Mouse (Mus musculus) hindbrain, embryonic 11.5 days (tissue): ENCODE results near the gene Parvg. TPM values are rescaled to one million over a fixed set of nuclear protein-coding genes. Genes with fewer than 3 reads are reported as not detected.

ENCODE experiments used
- ATAC-seq: fragments of 200-750 bp; cut with Nextera tagmentation; 2 replicates; pipeline ENCODE4 v1.8.0; 2017; ENCODE audit warnings: mild to moderate bottlenecking, moderate TSS enrichment, moderate library complexity; ENCODE audit not compliant: low FRiP score
- DNase-seq: peaks from one replicate; pipeline ENCODE4 v3.0.0-alpha.2; 2015; ENCODE audit warnings: low spot score
- H3K27ac ChIP-seq: fragments of 300-500 bp; sonication (generic); 2 replicates; pipeline ENCODE4 v1.5.1; 2014; ENCODE audit warnings: mild to moderate bottlenecking, low read depth, low read length
- H3K27me3 ChIP-seq: fragments of 300-500 bp; sonication (generic); 2 replicates; pipeline ENCODE4 v1.6.1; 2014; ENCODE audit warnings: mild to moderate bottlenecking, low read length, moderate library complexity, mixed read lengths; ENCODE audit not compliant: control insufficient read depth, insufficient read depth
- H3K36me3 ChIP-seq: fragments of 300-500 bp; sonication (generic); 2 replicates; pipeline ENCODE4 v1.6.1; 2014; ENCODE audit warnings: mild to moderate bottlenecking, low read length, moderate library complexity, mixed read lengths; ENCODE audit not compliant: control insufficient read depth, insufficient read depth
- H3K4me1 ChIP-seq: fragments of 300-500 bp; sonication (generic); replicated peaks from 2 replicates; pipeline ENCODE4 v1.6.1; 2014; ENCODE audit warnings: low read length, mixed read lengths; ENCODE audit not compliant: control insufficient read depth, insufficient read depth
- H3K4me2 ChIP-seq: fragments of 300-500 bp; sonication (generic); replicated peaks from 2 replicates; pipeline ENCODE4 v1.6.1; 2014; ENCODE audit warnings: mild to moderate bottlenecking, low read depth, low read length
- H3K4me3 ChIP-seq: fragments of 300-500 bp; sonication (generic); 2 replicates; pipeline ENCODE4 v1.5.1; 2014; ENCODE audit warnings: low read depth, low read length
- H3K9ac ChIP-seq: fragments of 300-500 bp; sonication (generic); 2 replicates; pipeline ENCODE4 v1.6.1; 2014; ENCODE audit warnings: low read depth, low read length
- H3K9me3 ChIP-seq: fragments of 300-500 bp; sonication (generic); 2 replicates; pipeline ENCODE4 v1.6.1; 2016; ENCODE audit warnings: low read length; ENCODE audit not compliant: control insufficient read depth
- WGBS: fragments of 180-500 bp; shearing (Covaris S2); extraction: QIAGEN DNeasy Blood & Tissue Kit; methylation state at CpG from one replicate; pipeline ENCODE4 v1.1.7; 2014; 5-methylcytosine and 5-hydroxymethylcytosine counted together
- polyA plus RNA-seq: library from polyadenylated mRNA; unstranded; fragments of >200 nt; fragmentation: Nextera tagmentation; extraction: Ambion mirVana; gene quantifications from 2 replicates; pipeline ENCODE4 v1.2.1, GENCODE M21; 2014

Gene Parvg
- polyA plus RNA-seq, 1 experiment from 2014 or later, result 0.62 TPM

DNA sequence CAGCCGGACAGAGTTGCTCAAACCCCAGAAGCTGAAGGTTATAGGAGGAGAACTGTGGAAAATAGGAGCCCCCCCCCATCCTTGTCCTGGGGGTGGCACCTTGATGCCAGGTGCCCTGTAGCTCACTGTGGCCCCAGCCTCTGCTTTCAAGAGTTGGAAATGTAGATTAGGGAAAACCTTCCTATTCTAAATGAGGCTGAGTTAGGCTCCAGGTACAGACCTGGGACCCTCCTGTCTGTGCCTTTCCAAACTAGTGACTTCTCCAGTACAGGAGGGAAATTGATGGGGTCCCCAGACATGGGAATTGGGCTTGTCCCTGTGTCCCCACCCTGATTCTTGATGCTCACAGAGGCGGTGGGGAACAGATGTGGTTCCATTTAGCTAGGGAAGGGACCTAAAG, 23.2 kb upstream of the Parvg start:
- Histone ChIP-seq H3K36me3 (no peaks in the 10 kb centered on the region), H3K9ac (no peak overlapping the region), H3K27me3 (no peaks in the 10 kb centered on the region), H3K4me2 (no peak overlapping the region), H3K4me3 (no peak overlapping the region), H3K27ac (peak overlapping the region; percentile 90), H3K9me3 (no peaks in the 10 kb centered on the region), H3K4me1 (peaks cover 52% of the 10 kb centered on the region)
- DNase-seq (peak; percentile 24), ATAC-seq (no peak)
- WGBS, result 47% methylated on average over 2 of the region's 2 CpGs

DNA sequence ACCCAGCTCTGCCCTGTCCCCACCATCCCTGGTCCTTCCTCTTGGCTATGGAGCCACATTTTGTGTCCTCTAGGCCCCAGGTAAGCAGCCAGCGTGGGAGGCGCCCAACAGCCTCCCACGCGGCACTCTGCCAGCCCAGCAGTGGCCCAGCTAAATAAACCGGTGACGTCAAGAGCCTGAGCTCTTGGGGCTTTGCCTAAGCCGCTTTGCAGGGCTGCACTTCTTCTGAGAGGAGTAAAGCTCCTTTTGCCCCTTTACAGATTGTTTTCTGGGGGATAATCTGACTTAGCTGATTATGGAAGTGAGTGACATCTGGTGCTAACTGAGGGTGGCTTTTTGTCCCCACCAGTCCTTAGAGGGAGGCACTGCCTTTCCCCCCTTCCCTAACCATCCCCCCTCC, 22.8 kb upstream of the Parvg start:
- H3K4me2 ChIP-seq, result no peak overlapping the region
- DNase-seq, result peak; percentile 46
- no peak overlapping the region for H3K9ac ChIP-seq
- no peaks in the 10 kb centered on the region for H3K9me3 ChIP-seq
- H3K36me3 ChIP-seq, result no peaks in the 10 kb centered on the region
- peaks cover 52% of the 10 kb centered on the region for H3K4me1 ChIP-seq
- WGBS, result 11% methylated on average over 7 of the region's 7 CpGs
- no peaks in the 10 kb centered on the region for H3K27me3 ChIP-seq
- H3K27ac ChIP-seq, result peak overlapping the region; percentile 66; the same call in 1 of the 2 replicates
- no peak for ATAC-seq
- H3K4me3 ChIP-seq, result no peak overlapping the region

DNA sequence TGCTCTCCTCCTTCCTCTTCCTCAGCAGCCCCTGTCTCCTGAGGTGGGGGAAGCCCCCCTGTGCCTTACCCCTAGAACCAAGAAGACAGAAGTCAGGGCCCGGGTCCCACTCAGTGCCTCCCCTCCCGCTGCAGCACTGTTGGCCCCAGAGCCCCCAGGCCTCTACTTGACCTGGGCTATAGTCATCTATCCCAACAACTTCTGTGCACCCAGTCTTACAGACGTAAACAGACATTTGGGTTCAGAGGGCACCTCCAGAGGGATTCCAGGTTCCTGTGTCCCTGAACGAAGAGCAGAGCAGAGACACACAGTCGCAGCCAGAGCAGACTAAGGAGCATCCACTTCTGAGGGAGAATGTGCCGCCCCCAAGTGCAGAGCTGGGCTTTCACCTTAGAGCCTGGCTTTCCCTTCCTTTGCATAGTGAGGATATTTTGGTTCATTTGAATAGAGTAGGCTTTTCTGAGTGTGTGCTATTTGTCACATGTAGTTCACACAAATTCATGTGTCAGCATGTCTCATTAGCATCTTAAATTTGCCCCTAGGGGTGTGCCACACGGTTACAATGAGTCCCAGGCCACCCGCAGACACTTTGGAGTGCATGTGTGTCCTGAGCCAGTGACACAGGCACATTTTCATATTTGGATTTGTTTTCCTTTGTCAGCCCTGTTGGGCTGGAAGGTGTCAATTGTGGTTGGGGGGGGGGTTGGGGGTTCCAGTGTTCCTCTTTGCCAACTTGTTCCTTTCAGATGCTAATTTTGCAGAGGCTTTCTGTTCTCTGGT, 22.0 kb upstream of the Parvg start:
- DNase-seq (peak; percentile 51), ATAC-seq (no peak)
- no peaks in the 10 kb centered on the region for H3K9me3 ChIP-seq
- no peak overlapping the region for H3K9ac ChIP-seq
- H3K27ac ChIP-seq, result peak overlapping the region; percentile 66
- no peak overlapping the region for H3K4me3 ChIP-seq
- H3K4me2 ChIP-seq, result no peak overlapping the region
- WGBS, result 14% methylated on average over 8 of the region's 8 CpGs
- no peaks in the 10 kb centered on the region for H3K36me3 ChIP-seq
- H3K4me1 ChIP-seq, result peaks cover 50% of the 10 kb centered on the region
- no peaks in the 10 kb centered on the region for H3K27me3 ChIP-seq

GRCm38 (mm10) chr15:84303264-84303663, 20.6 kb upstream of the Parvg start:
- no peak for DNase-seq
- H3K9me3 ChIP-seq, result no peaks in the 10 kb centered on the region
- no peak overlapping the region for H3K4me3 ChIP-seq
- H3K36me3 ChIP-seq, result no peaks in the 10 kb centered on the region
- H3K4me1 ChIP-seq, result peaks cover 49% of the 10 kb centered on the region
- H3K27me3 ChIP-seq, result no peaks in the 10 kb centered on the region
- H3K9ac ChIP-seq, result no peak overlapping the region
- WGBS, result 65% methylated on average over 10 of the region's 10 CpGs
- no peak overlapping the region for H3K4me2 ChIP-seq
- ATAC-seq, result no peak
- H3K27ac ChIP-seq, result no peak overlapping the region

GRCm38 (mm10) chr15:84305333-84305732, 18.5 kb upstream of the Parvg start:
- Histone ChIP-seq H3K4me1 (peaks cover 29% of the 10 kb centered on the region), H3K4me2 (no peak overlapping the region), H3K9ac (no peak overlapping the region), H3K4me3 (no peak overlapping the region), H3K9me3 (no peaks in the 10 kb centered on the region), H3K27me3 (no peaks in the 10 kb centered on the region), H3K27ac (0 out of 2 replicates have a peak overlapping the region, but pooled peaks have one; percentile 21), H3K36me3 (no peaks in the 10 kb centered on the region)
- 58% methylated on average over 10 of the region's 10 CpGs for WGBS
- ATAC-seq (no peak), DNase-seq (peak; percentile 41)

DNA sequence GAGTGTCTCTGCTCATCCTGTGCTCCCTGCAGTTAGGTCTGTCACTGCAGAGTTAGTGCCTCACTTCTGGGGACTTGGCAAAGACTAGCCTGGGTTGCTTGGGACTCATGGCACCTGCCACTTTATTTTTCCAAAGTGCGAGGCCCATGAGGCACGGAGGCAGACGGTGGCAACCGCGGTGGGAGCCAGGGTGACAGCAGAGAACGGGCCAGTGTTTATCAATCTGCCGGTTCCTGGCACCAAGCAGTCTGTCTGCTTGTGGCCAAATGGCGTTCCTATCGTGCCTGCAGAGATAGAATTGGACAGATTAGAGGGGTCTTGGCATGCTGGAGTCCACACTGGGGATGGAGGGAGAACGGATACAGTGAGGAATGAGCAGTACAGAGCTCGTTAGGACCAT, 13.6 kb upstream of the Parvg start:
- H3K9me3 ChIP-seq, result no peaks in the 10 kb centered on the region
- H3K4me2 ChIP-seq, result no peak overlapping the region
- DNase-seq, result no peak
- no peak overlapping the region for H3K27ac ChIP-seq
- WGBS, result 83% methylated on average over 11 of the region's 11 CpGs
- no peak overlapping the region for H3K4me3 ChIP-seq
- H3K27me3 ChIP-seq, result no peaks in the 10 kb centered on the region
- peaks cover 18% of the 10 kb centered on the region for H3K4me1 ChIP-seq
- H3K9ac ChIP-seq, result no peak overlapping the region
- ATAC-seq, result no peak
- no peaks in the 10 kb centered on the region for H3K36me3 ChIP-seq

- DNase-seq, result no peak
- Histone ChIP-seq H3K9me3 (no peaks in the 10 kb centered on the region), H3K27ac (no peak overlapping the region), H3K4me1 (peaks cover 18% of the 10 kb centered on the region), H3K4me3 (no peak overlapping the region), H3K36me3 (no peaks in the 10 kb centered on the region), H3K9ac (no peak overlapping the region), H3K4me2 (no peak overlapping the region), H3K27me3 (no peaks in the 10 kb centered on the region)
- ATAC-seq, result no peak
- WGBS, result 85% methylated on average over 9 of the region's 9 CpGs
Measured at GRCm38 (mm10) chr15:84311295-84312085, 12.3 kb upstream of the Parvg start.

DNA sequence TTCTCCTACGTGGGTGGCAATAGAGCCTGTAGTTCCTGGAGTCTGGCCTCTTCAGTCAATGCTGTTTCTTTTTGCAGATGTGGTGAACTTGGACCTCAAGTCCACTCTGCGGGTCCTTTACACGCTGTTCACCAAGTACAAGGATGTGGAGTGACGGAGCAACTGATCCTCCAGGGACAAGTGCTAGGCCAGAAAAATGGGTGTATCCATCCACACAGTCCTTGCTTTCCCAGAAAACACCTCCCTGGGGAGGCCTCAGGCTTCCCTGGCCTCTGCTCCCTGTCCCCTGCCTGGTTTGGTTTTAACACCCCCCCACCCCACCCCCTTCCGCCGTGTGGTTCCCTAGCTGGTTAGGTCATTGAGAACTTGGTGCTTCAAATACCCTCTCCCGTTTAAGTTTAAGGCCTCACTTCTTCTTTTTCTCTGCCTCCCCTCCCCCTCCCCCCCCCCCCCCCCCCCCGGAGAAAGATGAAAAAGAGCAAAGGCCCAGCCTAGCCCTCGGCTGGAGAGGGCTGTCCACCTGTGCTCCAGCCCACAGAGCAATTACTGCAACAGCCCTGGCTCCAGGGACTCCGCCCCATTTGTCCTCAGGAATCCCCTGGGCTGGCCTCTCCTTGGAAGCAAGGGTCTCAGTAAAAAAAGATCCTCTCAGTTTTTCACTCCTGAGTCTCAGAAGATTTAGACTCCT, 10.8 kb upstream of the Parvg start:
- H3K4me3 ChIP-seq, result no peak overlapping the region
- H3K9ac ChIP-seq, result no peak overlapping the region
- no peaks in the 10 kb centered on the region for H3K27me3 ChIP-seq
- H3K27ac ChIP-seq, result no peak overlapping the region
- DNase-seq (no peak), ATAC-seq (no peak)
- H3K4me2 ChIP-seq, result no peak overlapping the region
- H3K9me3 ChIP-seq, result no peaks in the 10 kb centered on the region
- H3K36me3 ChIP-seq, result no peaks in the 10 kb centered on the region
- H3K4me1 ChIP-seq, result peaks cover 18% of the 10 kb centered on the region
- 65% methylated on average over 8 of the region's 10 CpGs for WGBS
